Mouse (Mus musculus) heart, embryonic 14.5 days (tissue): ENCODE results near the gene Ccng2. TPM values are rescaled to one million over a fixed set of nuclear protein-coding genes. Genes with fewer than 3 reads are reported as not detected.

Experiments used
- ATAC-seq: fragments of 200-750 bp; cut with Nextera tagmentation; 2 replicates; pipeline ENCODE4 v1.8.0; 2017; ENCODE audit warnings: low read depth, moderate TSS enrichment; ENCODE audit not compliant: insufficient number of reproducible peaks, insufficient read depth, low FRiP score
- H3K27ac ChIP-seq, 2 experiments: fragments of 200-500 bp in 1 of 2; fragments of 300-500 bp in 1 of 2; sonication (generic) in 1 of 2; replicated peaks in 1 of 2; 2 replicates each; pipeline ENCODE4 v1.5.1; 2012 to 2014; ENCODE audit warnings: low read depth in 2 of 2, low read length in 2 of 2, control low read depth in 1 of 2, mild to moderate bottlenecking in 1 of 2, mixed read lengths in 1 of 2; ENCODE audit not compliant: control insufficient read depth in 1 of 2, insufficient read depth in 1 of 2
- H3K27me3 ChIP-seq: fragments of 300-500 bp; sonication (generic); 2 replicates; pipeline ENCODE4 v1.6.1; 2014; ENCODE audit warnings: mild to moderate bottlenecking, low read length, control low read depth; ENCODE audit not compliant: control insufficient read depth, insufficient read depth
- H3K36me3 ChIP-seq: fragments of 300-500 bp; sonication (generic); 2 replicates; pipeline ENCODE4 v1.6.1; 2014; ENCODE audit warnings: mild to moderate bottlenecking, control low read depth, low read length, mixed read lengths; ENCODE audit not compliant: control insufficient read depth, insufficient read depth
- H3K4me1 ChIP-seq, 2 experiments: fragments of 200-500 bp in 1 of 2; fragments of 300-500 bp in 1 of 2; sonication (generic) in 1 of 2; 2 replicates each; pipeline ENCODE4 v1.6.1; 2012 to 2014; ENCODE audit warnings: low read length in 2 of 2, control low read depth in 1 of 2, mixed read lengths in 1 of 2; ENCODE audit not compliant: control insufficient read depth in 2 of 2, insufficient read depth in 2 of 2
- H3K4me2 ChIP-seq: fragments of 300-500 bp; sonication (generic); 2 replicates; pipeline ENCODE4 v1.6.1; 2014; ENCODE audit warnings: mild to moderate bottlenecking, low read length
- H3K4me3 ChIP-seq, 2 experiments: fragments of 200-500 bp in 1 of 2; fragments of 300-500 bp in 1 of 2; sonication (generic) in 1 of 2; 2 replicates each; pipeline ENCODE4 v1.5.1; 2012 to 2014; ENCODE audit warnings: low read length in 2 of 2, mild to moderate bottlenecking in 2 of 2, control low read depth in 1 of 2, low read depth in 1 of 2, moderate library complexity in 1 of 2; ENCODE audit not compliant: control insufficient read depth in 1 of 2, insufficient read depth in 1 of 2
- H3K9ac ChIP-seq: fragments of 300-500 bp; sonication (generic); 2 replicates; pipeline ENCODE4 v1.6.1; 2014; ENCODE audit warnings: mild to moderate bottlenecking, low read length
- H3K9me3 ChIP-seq: fragments of 300-500 bp; sonication (generic); 2 replicates; pipeline ENCODE4 v1.6.1; 2016; ENCODE audit warnings: low read length, control low read depth; ENCODE audit not compliant: control insufficient read depth
- WGBS: fragments of 180-500 bp; shearing (Covaris S2); extraction: QIAGEN DNeasy Blood & Tissue Kit; methylation state at CpG from one replicate; pipeline ENCODE4 v1.1.7; 2014; 5-methylcytosine and 5-hydroxymethylcytosine counted together
- polyA plus RNA-seq: library from polyadenylated mRNA; unstranded; fragments of >200 nt; fragmentation: Nextera tagmentation; extraction: Ambion mirVana; gene quantifications from 2 replicates; pipeline ENCODE4 v1.2.1, GENCODE M21; 2014

Ccng2 gene
- polyA plus RNA-seq, 1 experiment from 2014 or later, result 44.2 TPM

DNA sequence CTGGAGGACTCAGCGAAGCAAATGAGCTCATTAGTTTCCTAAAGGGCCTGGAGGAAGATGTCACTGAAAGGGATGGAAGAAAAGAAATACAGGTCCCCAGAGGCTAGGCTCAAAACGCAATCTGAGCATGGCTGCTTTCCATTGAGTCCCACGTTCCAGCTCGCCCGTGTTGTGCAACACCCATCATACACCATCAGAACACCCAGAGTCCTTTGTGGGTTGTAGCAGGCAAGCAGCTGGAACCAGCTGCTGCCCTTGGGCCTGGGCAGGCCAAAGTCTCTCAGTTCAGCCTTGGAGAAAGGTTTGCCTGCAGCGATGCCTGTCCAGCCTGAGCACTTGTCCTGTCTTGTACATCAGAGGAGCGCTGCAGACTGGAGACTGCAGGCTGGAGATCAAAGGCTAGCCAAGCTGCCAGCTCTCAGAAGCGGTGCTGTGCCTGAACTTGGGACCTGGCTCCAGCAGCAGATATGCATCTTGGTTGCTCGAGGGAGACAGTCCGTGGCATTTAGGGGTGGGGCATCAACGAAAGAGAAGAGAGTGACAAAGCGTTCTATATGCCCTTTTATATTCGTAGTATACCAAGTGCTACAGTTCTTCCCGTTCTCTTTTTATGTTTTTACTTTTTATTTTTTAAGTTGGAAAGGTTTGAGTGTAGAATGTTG, 15.5 kb downstream of the Ccng2 start:
- no peaks in the 10 kb centered on the region for H3K9me3 ChIP-seq
- no peak for ATAC-seq
- H3K27ac ChIP-seq, result no peak overlapping the region
- 55% methylated on average over 14 of the region's 14 CpGs for WGBS
- no peak overlapping the region for H3K4me2 ChIP-seq
- peaks cover 7% of the 10 kb centered on the region for H3K36me3 ChIP-seq
- H3K27me3 ChIP-seq, result no peaks in the 10 kb centered on the region
- no peaks in the 10 kb centered on the region for H3K4me1 ChIP-seq
- H3K9ac ChIP-seq, result no peak overlapping the region
- no peak overlapping the region for H3K4me3 ChIP-seq

- peaks cover 1% of the 10 kb centered on the region for H3K36me3 ChIP-seq
- H3K27ac ChIP-seq, result no peak overlapping the region
- H3K4me3 ChIP-seq, result no peak overlapping the region
- H3K27me3 ChIP-seq, result no peaks in the 10 kb centered on the region
- no peaks in the 10 kb centered on the region for H3K9me3 ChIP-seq
- no peak overlapping the region for H3K4me2 ChIP-seq
- no peak for ATAC-seq
- no peaks in the 10 kb centered on the region for H3K4me1 ChIP-seq
- H3K9ac ChIP-seq, result no peak overlapping the region
- WGBS, result 70% methylated on average over 7 of the region's 7 CpGs
These were observed 16.1 kb downstream of the Ccng2 start for GRCm38 (mm10) chr5:93283109-93283508.

DNA sequence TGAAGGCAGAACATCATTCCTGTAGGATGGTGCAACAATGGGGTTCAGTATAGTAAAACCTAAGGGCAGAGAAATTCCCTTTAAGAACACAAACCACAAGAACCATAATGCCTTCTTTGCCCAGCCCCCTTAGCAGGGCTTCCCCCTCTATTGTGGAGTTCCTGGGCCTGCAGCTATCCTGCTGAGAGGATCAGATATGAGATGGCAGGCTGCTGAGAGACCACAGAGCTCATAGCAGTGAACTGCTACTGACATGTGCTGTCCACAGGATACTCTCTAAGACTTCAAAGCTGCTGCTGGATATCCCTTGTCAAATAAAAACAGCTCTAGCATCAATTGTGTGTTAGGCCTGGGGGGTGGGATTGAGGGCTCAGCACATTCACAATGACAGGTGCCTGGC, 21.5 kb downstream of the Ccng2 start:
- H3K4me3 ChIP-seq, result no peak overlapping the region
- H3K36me3 ChIP-seq, result no peaks in the 10 kb centered on the region
- no peak overlapping the region for H3K27ac ChIP-seq
- peaks cover 7% of the 10 kb centered on the region; the same call in 1 of the 2 replicates for H3K9me3 ChIP-seq
- no peak for ATAC-seq
- H3K9ac ChIP-seq, result no peak overlapping the region
- H3K27me3 ChIP-seq, result no peaks in the 10 kb centered on the region
- H3K4me1 ChIP-seq, result no peaks in the 10 kb centered on the region
- H3K4me2 ChIP-seq, result no peak overlapping the region

DNA sequence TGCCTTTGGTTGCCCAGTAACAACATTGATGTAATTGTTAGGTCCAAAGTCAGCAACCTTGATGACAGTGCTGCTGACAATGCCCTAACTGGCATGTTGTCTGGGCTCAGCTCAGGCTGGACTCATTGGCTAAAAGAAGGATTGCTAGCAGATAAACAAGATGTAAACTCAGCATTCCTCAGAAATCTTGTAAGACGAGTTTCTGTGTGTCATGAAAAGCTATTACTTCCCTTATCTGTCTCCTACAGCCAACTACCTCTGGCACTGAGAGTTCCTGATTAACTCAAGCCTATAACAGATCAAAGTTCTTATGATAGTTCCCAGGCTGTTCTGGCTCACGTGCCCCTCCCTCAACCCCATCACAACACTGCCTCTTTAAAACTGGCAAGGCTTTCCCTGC, 23.2 kb downstream of the Ccng2 start:
- ATAC-seq, result no peak
- no peaks in the 10 kb centered on the region for H3K27me3 ChIP-seq

GRCm38 (mm10) chr5:93296341-93296746, 29.3 kb downstream of the Ccng2 start:
- no peak for ATAC-seq
- WGBS, result 54% methylated on average over 5 of the region's 5 CpGs

More for the DNA sequence above, 23.2 kb downstream of the Ccng2 start:
- H3K9me3 ChIP-seq, result peaks cover 7% of the 10 kb centered on the region; the same call in 1 of the 2 replicates
- no peak overlapping the region for H3K4me2 ChIP-seq
- no peak overlapping the region for H3K27ac ChIP-seq
- H3K9ac ChIP-seq, result no peak overlapping the region
- H3K4me3 ChIP-seq, result no peak overlapping the region
- no peaks in the 10 kb centered on the region for H3K4me1 ChIP-seq
- WGBS, result 7% methylated on average over 2 of the region's 2 CpGs
- H3K36me3 ChIP-seq, result no peaks in the 10 kb centered on the region

DNA sequence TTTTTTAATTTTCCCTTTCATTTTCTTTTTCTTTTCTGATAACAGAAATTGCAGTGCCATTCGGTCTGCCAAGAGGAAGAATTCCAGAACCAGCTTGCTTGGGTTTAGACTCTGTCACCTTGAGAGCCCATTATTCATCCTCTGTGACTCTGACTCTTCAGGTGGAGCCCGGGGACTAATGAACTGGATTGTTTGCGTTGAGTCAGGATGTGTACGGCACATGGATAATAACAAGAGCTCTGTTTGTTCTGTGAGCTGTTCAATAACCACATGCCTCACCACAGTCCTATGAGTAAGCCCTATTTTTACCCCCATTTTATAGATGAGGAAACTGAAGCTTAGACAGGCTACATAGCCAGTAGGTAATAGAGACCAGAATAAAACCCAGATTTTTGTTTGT, 29.7 kb downstream of the Ccng2 start:
- H3K36me3 ChIP-seq, result no peaks in the 10 kb centered on the region
- H3K9ac ChIP-seq, result no peak overlapping the region
- H3K27ac ChIP-seq, result no peak overlapping the region
- peaks cover 7% of the 10 kb centered on the region; the same call in 1 of the 2 replicates for H3K9me3 ChIP-seq
- H3K4me2 ChIP-seq, result no peak overlapping the region
- ATAC-seq, result no peak
- WGBS, result 76% methylated on average over 4 of the region's 4 CpGs
- no peak overlapping the region for H3K4me3 ChIP-seq
- H3K4me1 ChIP-seq, result no peaks in the 10 kb centered on the region
- no peaks in the 10 kb centered on the region for H3K27me3 ChIP-seq

More at GRCm38 (mm10) chr5:93296341-93296746, 29.3 kb downstream of the Ccng2 start:
- no peak overlapping the region for H3K27ac ChIP-seq
- H3K4me1 ChIP-seq, result no peaks in the 10 kb centered on the region
- H3K27me3 ChIP-seq, result no peaks in the 10 kb centered on the region
- no peaks in the 10 kb centered on the region for H3K36me3 ChIP-seq
- H3K9ac ChIP-seq, result no peak overlapping the region
- H3K4me3 ChIP-seq, result no peak overlapping the region
- H3K9me3 ChIP-seq, result peaks cover 7% of the 10 kb centered on the region; the same call in 1 of the 2 replicates
- no peak overlapping the region for H3K4me2 ChIP-seq

DNA sequence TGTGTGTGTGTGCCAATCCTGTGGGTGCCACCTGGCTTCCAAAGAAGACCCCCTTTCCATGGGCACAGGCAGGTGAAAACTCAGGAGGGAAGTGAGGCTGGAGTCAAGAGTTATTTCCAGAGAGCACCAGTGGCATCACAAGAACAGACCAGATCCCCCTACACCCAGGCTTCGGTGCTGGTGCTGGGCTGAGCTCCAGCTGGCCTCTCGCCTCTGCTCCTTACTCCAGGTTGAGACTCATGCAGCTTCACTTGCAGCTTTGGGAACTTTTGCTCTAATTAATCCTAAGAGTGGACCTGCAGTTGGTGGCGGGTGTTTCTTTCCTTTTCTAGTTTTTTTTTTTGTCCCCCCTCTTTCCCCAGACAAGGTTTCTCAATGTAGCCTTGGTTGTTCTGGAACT, 30.3 kb downstream of the Ccng2 start:
- WGBS, result 78% methylated on average over 3 of the region's 3 CpGs
- Histone ChIP-seq H3K4me3 (no peak overlapping the region), H3K9ac (no peak overlapping the region), H3K4me2 (no peak overlapping the region), H3K36me3 (no peaks in the 10 kb centered on the region), H3K9me3 (peaks cover 6% of the 10 kb centered on the region; the same call in 1 of the 2 replicates), H3K27me3 (no peaks in the 10 kb centered on the region), H3K27ac (no peak overlapping the region), H3K4me1 (no peaks in the 10 kb centered on the region)
- no peak for ATAC-seq
